Mouse (Mus musculus) testis, adult 2 months (tissue): ENCODE results near the gene Apob.

Experiments used
- CTCF ChIP-seq: fragments of 200-500 bp; IDR thresholded peaks from 2 replicates; pipeline ENCODE4 v1.5.1; 2012; ENCODE audit warnings: low read depth, mild to moderate bottlenecking, inconsistent platforms, low read length, moderate library complexity; ENCODE audit not compliant: control insufficient read depth, insufficient read depth, insufficient replicate concordance
- POLR2A ChIP-seq: fragments of 200-500 bp; IDR thresholded peaks from 2 replicates; pipeline ENCODE4 v1.6.1; 2012; ENCODE audit warnings: low read depth, mild to moderate bottlenecking, inconsistent platforms, low read length, moderate library complexity; ENCODE audit not compliant: control insufficient read depth

DNA sequence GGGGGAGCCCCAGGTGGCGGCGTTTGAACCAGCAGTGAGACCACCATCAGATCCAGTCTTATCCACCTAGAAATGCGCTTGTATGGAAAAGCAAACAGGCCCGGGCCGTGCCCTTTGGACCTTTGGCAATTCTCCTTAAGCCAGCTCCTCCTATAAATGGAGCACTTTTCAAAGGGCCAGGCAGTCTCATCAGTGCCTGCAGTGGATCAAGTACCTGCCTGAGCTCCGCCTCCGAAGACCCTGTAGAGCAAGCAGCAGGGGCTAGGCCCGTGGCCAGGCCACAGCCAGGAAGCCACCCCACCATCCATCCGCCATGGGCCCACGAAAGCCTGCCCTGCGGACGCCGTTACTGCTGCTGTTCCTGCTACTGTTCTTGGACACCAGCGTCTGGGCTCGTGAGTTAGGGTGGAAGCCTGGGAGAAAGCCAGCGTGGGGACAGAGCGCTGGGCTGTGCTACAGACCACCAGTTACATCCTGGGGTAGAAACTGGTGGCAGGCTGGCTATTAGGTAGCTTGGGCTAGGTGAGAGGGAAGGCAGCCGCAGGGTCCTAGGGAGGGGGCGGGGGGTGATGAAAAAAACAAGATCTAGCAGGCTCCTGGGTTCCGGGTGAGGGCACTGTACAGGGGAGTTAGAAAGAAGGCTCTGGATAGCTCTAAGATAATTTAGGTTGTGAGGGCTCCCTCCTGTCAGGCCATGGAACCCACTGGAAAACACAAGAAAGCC lies at the start of gene Apob:
- TF ChIP-seq CTCF: no peak
- TF ChIP-seq POLR2A: no peak
